Mouse (Mus musculus) thymus, postnatal 25 days (tissue): ENCODE measurements around the gene Wdfy3.
"Not testable (repeated sequence)": the region's sequence is repeated elsewhere in the genome, so short reads cannot be mapped to it uniquely, and the experiment has no call there.

Source experiments
- DNase-seq: peaks from one replicate; pipeline ENCODE4 v3.0.0; 2022

Gene Wdfy3

GRCm38 (mm10) chr5:101996036-101996735 lies 73.5 kb downstream of the Wdfy3 start:
- no peak for DNase-seq

GRCm38 (mm10) chr5:101995451-101995995 lies 74.2 kb downstream of the Wdfy3 start:
- no peak for DNase-seq

- DNase-seq = no peak
Measured at GRCm38 (mm10) chr5:101993996-101994395, 75.7 kb downstream of the Wdfy3 start.

- no peak for DNase-seq
Measured at GRCm38 (mm10) chr5:101992969-101993670, 76.6 kb downstream of the Wdfy3 start.

GRCm38 (mm10) chr5:101990298-101990845 lies 79.3 kb downstream of the Wdfy3 start:
- DNase-seq = no peak

GRCm38 (mm10) chr5:101988476-101988875 lies 81.2 kb downstream of the Wdfy3 start:
- no peak for DNase-seq

GRCm38 (mm10) chr5:101986694-101987093 lies 83.0 kb downstream of the Wdfy3 start:
- DNase-seq = no peak

- DNase-seq = no peak
Measured at GRCm38 (mm10) chr5:101982239-101982638, 87.5 kb downstream of the Wdfy3 start.

DNA sequence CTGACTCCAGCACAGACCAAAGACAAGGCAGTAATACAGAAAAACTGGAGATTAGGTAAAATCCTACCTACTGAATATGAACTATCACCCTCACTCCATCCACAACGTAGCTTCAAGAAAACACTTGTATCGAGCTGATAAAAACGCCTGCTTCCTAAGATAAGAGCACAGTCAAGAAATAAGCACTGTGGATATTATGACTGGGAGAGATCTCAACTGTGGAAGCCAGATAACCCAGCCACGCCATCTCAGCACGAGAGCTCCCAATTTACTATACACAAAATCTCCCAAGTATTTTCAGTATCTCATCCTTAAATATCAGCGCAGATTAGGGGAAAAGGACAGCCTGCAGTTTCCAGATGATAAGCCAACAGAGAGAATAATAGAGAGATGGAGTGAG lies 90.1 kb downstream of the Wdfy3 start:
- DNase-seq = no peak

DNA sequence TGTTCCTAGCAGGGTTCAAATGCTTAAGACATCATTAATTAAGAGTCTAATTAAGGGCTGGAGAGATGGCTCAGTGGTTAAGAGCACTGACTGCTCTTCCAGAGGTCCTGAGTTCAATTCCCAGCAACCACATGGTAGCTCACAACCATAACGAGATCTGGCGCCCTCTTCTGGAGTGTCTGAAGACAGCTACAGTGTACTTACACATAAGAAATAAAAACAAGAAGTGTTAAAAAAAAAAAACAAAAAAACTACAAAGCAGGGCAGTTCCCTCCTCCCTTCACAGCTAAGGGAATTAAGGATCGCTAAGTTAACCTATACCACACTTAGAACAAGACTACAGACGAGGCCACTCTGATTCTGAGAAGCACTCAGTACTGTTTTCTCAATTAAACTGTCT lies 97.1 kb downstream of the Wdfy3 start:
- DNase-seq = not testable (repeated sequence)

- DNase-seq = no peak
Measured at GRCm38 (mm10) chr5:101968153-101968851, 101.4 kb downstream of the Wdfy3 start.

GRCm38 (mm10) chr5:101967832-101968152 lies 101.9 kb downstream of the Wdfy3 start:
- no peak for DNase-seq

GRCm38 (mm10) chr5:101962824-101963223 lies 106.9 kb downstream of the Wdfy3 start:
- no peak for DNase-seq

- no peak for DNase-seq
Measured at GRCm38 (mm10) chr5:101959369-101959768, 110.4 kb downstream of the Wdfy3 start.

- DNase-seq = no peak
Measured at GRCm38 (mm10) chr5:101958941-101959340, 110.8 kb downstream of the Wdfy3 start.

- DNase-seq = no peak
Measured at GRCm38 (mm10) chr5:101957419-101957818, 112.3 kb downstream of the Wdfy3 start.

DNA sequence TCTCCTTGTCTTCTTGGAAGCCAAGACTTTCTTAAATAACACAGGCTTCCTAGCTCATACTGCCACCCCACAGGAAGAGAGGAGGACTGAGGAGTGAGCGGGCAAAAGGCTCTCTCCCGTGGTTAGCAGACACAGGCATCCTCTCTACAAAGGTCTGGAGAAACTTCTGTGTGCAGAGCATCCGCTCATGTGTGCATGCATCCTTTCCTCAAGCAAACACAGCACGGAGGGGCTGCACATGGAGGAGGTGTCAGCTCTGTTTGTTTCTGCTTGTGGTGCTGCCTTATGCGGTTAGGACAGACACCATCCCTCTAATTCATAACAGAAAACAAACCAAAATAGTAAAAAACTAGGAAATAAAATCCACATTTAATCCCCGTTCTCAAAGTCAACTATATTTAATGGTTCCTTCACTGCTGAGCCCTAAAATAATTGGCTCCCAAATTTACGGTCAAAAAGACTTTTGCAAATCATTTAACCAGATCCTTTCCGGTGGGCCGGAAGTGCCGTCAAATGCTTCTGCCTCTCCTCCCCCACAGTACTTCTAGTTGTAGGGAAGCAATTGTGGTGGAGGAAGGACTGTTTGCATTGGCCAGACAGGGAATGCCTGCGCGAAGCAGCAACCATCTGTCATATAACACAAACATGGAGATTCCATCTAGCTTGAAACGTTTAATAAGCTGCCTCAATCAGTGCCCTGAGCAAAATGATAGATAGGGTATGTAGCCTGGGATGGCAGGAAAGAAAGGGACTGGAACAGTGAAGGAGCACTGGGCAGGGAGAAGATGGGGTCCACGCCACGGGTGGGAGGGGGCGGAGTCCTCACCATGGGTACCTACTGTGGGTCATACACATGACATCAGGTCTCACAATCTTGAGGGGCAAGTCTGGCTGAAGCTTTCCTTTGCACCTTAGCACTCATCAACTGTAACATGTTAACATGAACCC lies 115.1 kb downstream of the Wdfy3 start:
- DNase-seq = no peak

- no peak for DNase-seq
Measured at GRCm38 (mm10) chr5:101951918-101952317, 117.8 kb downstream of the Wdfy3 start.

DNA sequence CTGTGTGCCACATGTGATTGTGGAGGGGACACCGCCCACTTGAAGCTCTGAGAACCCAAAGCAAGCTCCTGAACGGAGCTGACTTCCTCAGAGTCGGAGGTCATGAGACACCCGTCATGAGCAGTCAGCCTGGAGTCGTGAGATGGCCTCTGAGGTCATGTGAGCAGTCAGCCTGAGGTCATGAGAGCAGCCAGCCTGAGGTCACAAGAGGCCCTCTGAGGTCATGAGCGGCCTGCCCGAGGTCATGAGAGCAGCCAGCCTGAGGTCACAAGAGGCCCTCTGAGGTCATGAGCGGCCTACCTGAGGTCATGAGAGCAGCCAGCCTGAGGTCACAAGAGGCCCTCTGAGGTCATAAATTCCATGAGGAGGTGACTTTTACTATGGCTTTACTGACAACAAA lies 120.4 kb downstream of the Wdfy3 start:
- no peak for DNase-seq

GRCm38 (mm10) chr5:101948641-101949040 lies 121.1 kb downstream of the Wdfy3 start:
- DNase-seq = no peak

GRCm38 (mm10) chr5:101945731-101946130 lies 124.0 kb downstream of the Wdfy3 start:
- no peak for DNase-seq

- no peak for DNase-seq
Measured at GRCm38 (mm10) chr5:101937909-101938596, 131.7 kb downstream of the Wdfy3 start.
